Mouse (Mus musculus) stomach, postnatal 0 days (tissue): ENCODE results near the gene Sptan1.

Experiments
- CTCF ChIP-seq: IDR thresholded peaks from 2 replicates; pipeline ENCODE4 v1.5.1; 2016; ENCODE audit warnings: antibody characterized with exemption, low read depth, mild to moderate bottlenecking, moderate library complexity
- EP300 ChIP-seq: optimal IDR thresholded peaks from 2 replicates; pipeline ENCODE3; 2016; ENCODE audit warnings: antibody characterized with exemption

GRCm38 (mm10) chr2:29922011-29922410, 43.3 kb upstream of the Sptan1 start:
- TF ChIP-seq CTCF (no peak), EP300 (no peak)
